Mouse (Mus musculus) megakaryocyte, adult 5-6 weeks (primary cell): Measurements from ENCODE around the gene Prdm2. TPM values are rescaled to one million over a fixed set of nuclear protein-coding genes. Genes with fewer than 3 reads are reported as not detected.

Experiments
- ATAC-seq: 2 replicates; pipeline ENCODE4 v1.8.0; 2016; ENCODE audit warnings: mild to moderate bottlenecking, inconsistent platforms; ENCODE audit not compliant: poor library complexity, severe bottlenecking
- total RNA-seq, 2 experiments: library from RNA; stranded (forward) in 1 of 2; stranded (reverse) in 1 of 2; fragments of 153-499, 151-499 nt in 1 of 2; fragments of 221-1000, 200-1000 nt in 1 of 2; gene quantifications; 2 replicates each; pipeline versions ENCODE4 v1.2.3 to v1.2.4; 2015 to 2017

The Prdm2 gene
- total RNA-seq, 2 experiments from 2014 or later, result 16.3 to 24.4 TPM

GRCm38 (mm10) chr4:143155036-143155435 lies 57.8 kb downstream of the Prdm2 start:
- peak; percentile 37; the same call in 1 of the 2 replicates for ATAC-seq

DNA sequence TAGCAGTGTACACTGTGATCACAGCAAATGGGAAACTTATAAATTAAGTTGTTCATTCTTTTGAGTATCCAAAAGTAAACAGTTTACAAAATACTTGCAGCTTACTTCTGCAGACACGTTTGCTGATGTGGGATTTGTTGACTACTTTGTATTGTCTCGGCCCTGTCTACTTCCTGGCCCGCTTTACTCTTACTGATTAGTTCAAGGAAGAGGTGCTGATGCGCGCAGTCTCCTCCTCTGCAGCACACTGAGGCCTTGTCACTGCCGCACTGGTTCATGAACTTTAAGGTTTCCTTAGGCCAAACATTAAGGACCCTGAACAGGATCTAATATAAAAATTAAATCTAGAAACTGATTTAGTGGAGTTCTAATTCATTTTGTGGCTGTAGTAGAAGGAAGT lies 58.2 kb downstream of the Prdm2 start:
- no peak for ATAC-seq

- no peak for ATAC-seq
These were observed 60.2 kb downstream of the Prdm2 start for GRCm38 (mm10) chr4:143152634-143153033.

GRCm38 (mm10) chr4:143151267-143151666 lies 61.5 kb downstream of the Prdm2 start:
- peak; percentile 79 for ATAC-seq

DNA sequence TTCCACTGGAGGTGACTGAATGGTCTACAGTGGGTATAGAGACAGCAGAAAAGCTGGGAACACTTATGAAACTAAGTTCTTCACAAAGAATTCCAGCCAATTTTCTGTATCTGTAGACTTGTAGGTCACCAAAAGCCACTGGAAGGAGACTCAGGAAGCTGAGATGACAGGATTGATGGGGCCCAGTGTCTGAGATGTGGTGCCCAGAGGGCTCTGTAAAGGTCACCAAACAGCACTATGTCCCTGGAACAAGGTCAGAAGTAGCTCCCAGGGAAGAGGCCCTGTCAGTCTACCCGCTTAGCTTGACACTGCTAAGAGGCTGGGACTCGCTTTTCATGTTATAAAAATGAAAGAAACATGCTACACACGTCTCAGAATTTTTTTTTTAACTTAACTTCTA lies 65.1 kb downstream of the Prdm2 start:
- ATAC-seq, result no peak

- ATAC-seq, result peak; percentile 34
These were observed 69.2 kb downstream of the Prdm2 start for GRCm38 (mm10) chr4:143143615-143144014.

DNA sequence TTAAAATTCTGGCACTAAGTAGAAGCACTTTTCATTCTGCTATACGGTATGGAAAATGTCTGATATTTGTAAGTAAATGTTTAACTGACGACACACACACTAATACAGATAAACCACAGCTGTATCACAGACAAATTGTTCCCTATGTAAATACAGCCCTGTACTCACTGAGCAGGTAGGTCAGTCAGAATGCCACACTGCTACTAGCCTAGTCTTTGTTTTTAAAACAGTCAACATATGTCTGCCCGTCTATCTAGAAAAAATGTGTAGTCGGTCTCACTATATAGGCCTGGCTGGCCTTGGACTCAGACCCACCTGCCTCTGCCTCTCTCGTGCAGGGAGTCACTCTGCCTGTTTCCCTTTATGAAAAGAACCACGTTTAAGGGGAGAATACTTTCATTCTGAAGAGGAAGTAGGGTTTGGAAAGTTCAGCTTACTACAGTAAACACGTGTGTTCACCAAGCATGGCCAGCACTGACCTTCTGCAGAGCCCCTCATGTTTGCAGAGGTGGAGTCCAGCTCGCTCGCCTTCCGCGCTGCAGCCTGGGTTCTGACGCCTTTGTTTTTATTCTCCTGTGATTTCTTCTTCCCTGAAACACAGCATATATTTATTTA lies 71.0 kb downstream of the Prdm2 start:
- peak; percentile 91 for ATAC-seq

DNA sequence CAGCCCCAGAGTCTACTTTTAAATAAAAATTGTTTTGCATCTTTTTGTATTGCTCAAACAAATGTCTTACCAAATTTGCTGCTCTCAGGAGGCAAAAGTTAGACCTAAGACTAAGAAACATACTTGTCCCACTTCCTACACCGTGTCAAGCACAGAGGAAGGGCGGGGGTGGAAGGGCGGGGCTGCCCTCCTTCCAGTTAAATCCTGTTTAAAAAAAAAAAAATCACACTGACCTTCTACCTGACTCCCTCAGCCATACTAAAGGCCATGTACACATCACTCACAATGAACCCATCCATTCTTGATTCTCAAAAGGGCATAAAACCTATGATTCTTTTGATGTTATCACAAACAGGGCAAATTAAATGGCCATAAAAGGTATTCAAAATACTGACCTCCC lies 71.9 kb downstream of the Prdm2 start:
- ATAC-seq, result no peak

DNA sequence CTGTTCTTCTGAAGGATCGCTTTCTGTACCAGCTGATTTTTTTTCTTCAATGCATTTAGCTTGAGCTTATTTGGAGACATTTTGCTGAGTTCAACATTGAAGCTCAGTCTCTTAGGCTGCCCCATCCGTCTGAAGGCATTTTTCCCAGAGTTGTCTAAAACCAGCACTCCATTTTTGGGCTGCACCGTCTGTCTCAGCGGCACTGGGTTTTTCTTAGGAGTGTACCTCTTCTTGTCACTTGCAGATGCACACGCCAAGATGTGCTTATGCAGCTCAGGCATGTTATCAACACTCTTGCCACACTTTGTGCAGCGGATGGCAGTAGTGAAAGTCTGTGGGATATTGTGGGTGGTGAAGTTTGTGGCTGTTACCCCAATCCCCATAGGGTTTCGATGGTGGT lies 80.4 kb downstream of the Prdm2 start:
- ATAC-seq, result no peak

GRCm38 (mm10) chr4:143130441-143130840 lies 82.4 kb downstream of the Prdm2 start:
- no peak for ATAC-seq

- no peak for ATAC-seq
These were observed 83.5 kb downstream of the Prdm2 start for GRCm38 (mm10) chr4:143129261-143129760.

- ATAC-seq, result no peak
These were observed 85.6 kb downstream of the Prdm2 start for GRCm38 (mm10) chr4:143127171-143127570.

DNA sequence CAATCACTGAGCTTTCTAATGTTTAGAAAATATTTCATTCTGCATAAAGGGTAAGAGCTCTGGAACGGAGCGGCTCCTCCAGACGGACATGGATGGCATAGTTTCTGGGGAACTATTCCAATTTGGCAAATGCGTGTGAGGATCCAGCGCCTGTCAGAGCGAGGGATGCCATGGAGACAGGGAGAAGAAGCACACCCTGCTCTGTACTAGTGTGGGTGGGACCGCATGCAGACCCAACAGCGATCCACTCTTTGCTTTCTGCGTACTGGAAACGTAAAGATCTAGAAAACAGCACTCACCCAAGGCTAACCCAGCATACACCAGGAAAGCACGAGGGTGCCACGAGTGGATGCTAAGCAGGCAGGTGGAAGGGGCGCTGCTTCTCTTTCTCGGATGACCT lies 86.3 kb downstream of the Prdm2 start:
- no peak for ATAC-seq

- no peak for ATAC-seq
These were observed 87.5 kb downstream of the Prdm2 start for GRCm38 (mm10) chr4:143125290-143125689.

GRCm38 (mm10) chr4:143123043-143123442 lies 89.8 kb downstream of the Prdm2 start:
- no peak for ATAC-seq

DNA sequence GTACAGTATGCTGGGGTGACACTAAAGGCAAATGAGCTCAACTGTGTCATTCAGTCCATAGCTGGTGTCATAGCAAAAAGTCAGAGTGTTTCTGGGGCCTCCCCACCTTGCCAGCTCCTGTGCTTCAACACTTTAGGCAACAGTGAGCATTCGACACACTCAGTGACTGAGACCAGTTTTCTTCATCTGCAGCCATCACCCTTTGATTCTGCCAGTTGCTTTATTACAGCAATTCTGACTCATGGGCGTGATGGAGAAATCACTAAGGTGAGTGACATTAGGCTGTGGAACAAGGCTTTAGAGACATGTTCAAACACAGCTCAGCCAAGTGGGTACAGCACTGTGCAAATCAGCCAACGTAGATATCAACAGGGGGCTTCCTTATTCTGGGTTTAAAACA lies 91.6 kb downstream of the Prdm2 start:
- ATAC-seq, result no peak

- no peak for ATAC-seq
These were observed 92.8 kb downstream of the Prdm2 start for GRCm38 (mm10) chr4:143120008-143120407.

DNA sequence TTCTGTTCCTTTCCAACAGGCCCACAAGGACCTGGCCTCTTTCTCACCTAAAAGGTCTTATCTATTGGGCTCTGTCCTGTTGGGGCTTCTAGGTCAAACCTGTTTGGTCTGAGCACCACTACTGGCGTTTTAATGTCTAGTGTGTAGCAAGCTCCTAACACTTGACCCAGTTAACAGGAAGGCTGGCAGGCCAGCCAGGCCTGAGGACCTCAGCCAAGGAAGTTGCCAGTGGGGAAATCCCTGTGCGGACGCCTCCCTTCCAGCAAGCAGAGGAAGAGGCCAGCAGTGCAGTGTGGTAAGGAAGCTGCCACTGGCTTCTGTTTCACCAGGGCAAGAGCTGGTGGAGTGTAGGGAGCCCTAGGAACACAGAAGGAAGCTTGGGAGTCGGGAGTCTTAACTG lies 94.0 kb downstream of the Prdm2 start:
- peak; percentile 87 for ATAC-seq

GRCm38 (mm10) chr4:143115851-143116250 lies 96.9 kb downstream of the Prdm2 start:
- ATAC-seq, result no peak

DNA sequence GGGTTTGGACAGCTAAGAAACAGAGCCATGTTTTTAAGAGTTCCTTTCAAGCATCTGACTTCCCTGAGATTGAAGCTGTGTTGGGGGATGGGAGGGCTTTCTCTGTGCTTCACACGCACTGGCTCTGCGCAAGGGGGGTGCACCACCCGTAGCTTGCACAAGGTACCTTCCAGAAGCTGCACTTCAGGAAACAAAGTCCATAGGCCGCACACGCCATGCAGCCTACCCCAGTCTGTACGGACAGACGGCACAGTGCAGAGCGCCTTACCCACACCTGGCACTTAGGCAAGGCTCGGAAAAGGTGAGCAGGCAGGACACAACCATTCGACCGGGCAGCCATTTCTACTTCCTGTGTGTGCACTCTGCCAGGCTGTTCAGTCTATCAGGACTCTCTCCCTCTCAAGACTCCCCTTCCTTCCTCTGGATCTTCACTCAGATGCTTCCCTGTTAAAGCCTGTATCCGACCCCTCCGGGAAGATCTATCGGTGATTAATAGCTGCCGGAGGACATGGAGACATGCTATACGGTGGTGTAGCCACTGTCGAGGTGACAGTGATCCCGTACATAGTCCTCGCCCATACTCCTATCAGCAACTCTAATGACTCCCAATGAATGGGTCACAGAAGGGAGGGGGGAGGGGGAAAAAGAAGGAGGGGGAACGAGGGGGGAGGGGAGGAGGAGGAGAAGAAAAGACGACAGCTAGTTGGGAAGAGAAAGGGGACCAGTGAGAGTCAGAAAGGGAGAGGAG lies 98.4 kb downstream of the Prdm2 start:
- no peak for ATAC-seq

DNA sequence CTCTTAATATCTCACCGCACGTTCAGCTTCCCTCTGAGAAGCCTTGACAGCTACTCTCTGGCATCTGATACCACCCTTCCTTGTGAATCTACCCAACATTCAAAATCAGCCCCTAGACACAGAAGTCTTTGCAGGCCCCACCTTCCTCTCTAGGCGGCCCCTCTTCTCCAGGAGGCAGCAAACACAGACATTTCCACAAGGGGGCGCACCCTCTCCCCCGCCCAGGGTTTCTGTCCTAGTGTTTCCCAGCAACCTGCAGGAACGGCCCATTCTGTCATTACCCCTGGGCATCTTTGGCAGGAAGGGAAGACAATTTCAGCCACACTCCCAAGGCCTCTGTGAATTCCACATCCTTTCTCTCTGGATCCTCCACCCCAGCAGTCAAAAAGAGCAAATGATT lies 99.8 kb downstream of the Prdm2 start:
- peak; percentile 71 for ATAC-seq

DNA sequence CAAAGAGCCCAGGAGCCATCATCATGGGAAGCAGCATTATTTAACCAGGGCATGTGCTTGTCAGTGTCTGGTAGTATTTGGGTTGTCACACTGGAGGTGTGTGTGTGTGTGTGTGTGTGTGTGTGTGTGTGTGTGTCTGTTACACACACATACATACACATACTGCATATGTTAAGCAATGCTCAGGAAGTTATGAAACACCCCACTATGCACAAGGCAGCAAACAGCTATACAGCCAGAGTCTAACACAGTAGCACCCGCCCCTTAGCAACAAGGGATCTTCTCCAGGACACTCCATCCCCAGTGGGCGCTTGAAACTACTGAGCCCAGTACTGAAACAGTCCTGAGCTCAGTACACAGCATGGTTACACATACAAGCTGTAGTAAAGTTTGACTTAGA lies 100.4 kb downstream of the Prdm2 start:
- peak; percentile 80 for ATAC-seq
